10 mouse cellular contexts compared by ENCODE assay signal in genomic region chr1:103799343-103799742, GRCm38 (mm10).
DNase-seq lines count a peak whose midpoint lies in the region; ATAC-seq and TF ChIP-seq lines count a peak whose summit lies in the region.
"Had no signal": no experiment of that assay in that cellular context is flagged by ENCODE, and none has a peak within 500 bp of the region (broad histone marks: within the 10 kb centered on the region; RNA-seq: fewer than 3 reads in every experiment).

No protein-coding gene starts in this region.

- no peaks in the 10 kb centered on the region for H3K4me1 ChIP-seq in forebrain, embryonic 15.5 days
- no peaks in the 10 kb centered on the region for H3K4me1 ChIP-seq in forebrain, embryonic 11.5 days (replicated peaks; ENCODE audit: control insufficient read depth, insufficient read depth, low read length)
- H3K4me1 ChIP-seq in midbrain, embryonic 12.5 days: no peaks in the 10 kb centered on the region
- H3K4me1 ChIP-seq: heart, embryonic 13.5 days had no signal

- intact Hi-C loops in left cerebral cortex, postnatal 14 days (cut with DNase I): no loop called here

- no peaks in the 10 kb centered on the region for H3K27me3 ChIP-seq in forebrain, embryonic 15.5 days
- no peaks in the 10 kb centered on the region for H3K27me3 ChIP-seq in forebrain, embryonic 11.5 days (ENCODE audit: control insufficient read depth, insufficient read depth, low read length)
- H3K27me3 ChIP-seq in Patski: peaks cover 12% of the 10 kb centered on the region
- no peaks in the 10 kb centered on the region for H3K27me3 ChIP-seq in midbrain, embryonic 12.5 days
- H3K27me3 ChIP-seq: heart, embryonic 13.5 days had no signal

- ATAC-seq in forebrain, embryonic 15.5 days (replicated peaks): 0 out of 2 replicates have a peak, but pooled peaks have one; percentile 32
- ATAC-seq in forebrain, embryonic 11.5 days (replicated peaks; ENCODE audit: low FRiP score): no peak; the same call in 1 of the 2 replicates
- no peak for ATAC-seq in Patski
- ATAC-seq in midbrain, embryonic 12.5 days (ENCODE audit: low FRiP score, low read depth): peak; percentile 49

- H3K4me2 ChIP-seq in forebrain, embryonic 15.5 days (replicated peaks): no peak overlapping the region
- no peak overlapping the region for H3K4me2 ChIP-seq in forebrain, embryonic 11.5 days (ENCODE audit: low read depth, low read length, severe bottlenecking)
- no peak overlapping the region for H3K4me2 ChIP-seq in midbrain, embryonic 12.5 days (replicated peaks)
- H3K4me2 ChIP-seq: heart, embryonic 13.5 days had no signal

- H3K36me3 ChIP-seq in forebrain, embryonic 15.5 days: no peaks in the 10 kb centered on the region
- no peaks in the 10 kb centered on the region for H3K36me3 ChIP-seq in forebrain, embryonic 11.5 days (ENCODE audit: control insufficient read depth, insufficient read depth, low read length)
- H3K36me3 ChIP-seq in midbrain, embryonic 12.5 days: no peaks in the 10 kb centered on the region
- H3K36me3 ChIP-seq: heart, embryonic 13.5 days had no signal

- peak; percentile 41 for TF ChIP-seq CTCF in Patski (IDR thresholded peaks at IDR 0.05)

- DNase-seq in forebrain, embryonic 11.5 days (ENCODE audit: low spot score): no peak
- peak; percentile 43 to 46 for DNase-seq in left cerebral cortex, postnatal 14 days (ENCODE audit: low spot score in 2 of 2)
- no peak for DNase-seq in left cerebral cortex, adult 8-10 months (ENCODE audit: low spot score in 2 of 2)
- peak; percentile 6 for DNase-seq in Patski (ENCODE audit: low read depth, low spot score)
- no peak for DNase-seq in spleen, postnatal 4 days (ENCODE audit: low spot score in 2 of 2)
- no peak for DNase-seq in adrenal gland, postnatal 14 days

- no peak overlapping the region for H3K9ac ChIP-seq in forebrain, embryonic 15.5 days (replicated peaks)
- no peak overlapping the region for H3K9ac ChIP-seq in forebrain, embryonic 11.5 days (ENCODE audit: low read length)
- no peak overlapping the region for H3K9ac ChIP-seq in midbrain, embryonic 12.5 days (replicated peaks)
- H3K9ac ChIP-seq: heart, embryonic 13.5 days had no signal

- in situ Hi-C loops in Patski (cut with MboI; ENCODE audit: low pct_unique_long_range_greater_than_20kb): loop anchor here (5.0 kb wide), 1 partner anchor 1178 kb away; no protein-coding TSS in a partner anchor

- POLR2A ChIA-PET in Patski (lab: Charles Lee): interaction anchor here (0.6 kb wide), 1 partner anchor 1145 kb away, joined by 3 read pairs; no protein-coding TSS in a partner anchor

- H3K27ac ChIP-seq in forebrain, embryonic 15.5 days (replicated peaks): no peak overlapping the region
- no peak overlapping the region for H3K27ac ChIP-seq in forebrain, embryonic 11.5 days (ENCODE audit: low read depth, low read length)
- H3K27ac ChIP-seq in midbrain, embryonic 12.5 days (replicated peaks): no peak overlapping the region
- H3K27ac ChIP-seq: heart, embryonic 13.5 days had no signal

- H3K4me3 ChIP-seq in forebrain, embryonic 15.5 days: no peak overlapping the region
- no peak overlapping the region for H3K4me3 ChIP-seq in forebrain, embryonic 11.5 days (ENCODE audit: low read depth, low read length)
- H3K4me3 ChIP-seq in midbrain, embryonic 12.5 days: no peak overlapping the region
- H3K4me3 ChIP-seq: heart, embryonic 13.5 days; myocyte had no signal

- H3K9me3 ChIP-seq in forebrain, embryonic 15.5 days: no peaks in the 10 kb centered on the region
- H3K9me3 ChIP-seq in forebrain, embryonic 11.5 days (ENCODE audit: control insufficient read depth, low read length): no peaks in the 10 kb centered on the region
- H3K9me3 ChIP-seq in midbrain, embryonic 12.5 days: no peaks in the 10 kb centered on the region
- H3K9me3 ChIP-seq: heart, embryonic 13.5 days had no signal

- CTCF ChIA-PET in Patski (lab: Charles Lee): interaction anchor here (1.1 to 1.6 kb wide), 2 partner anchors 14 to 1179 kb away, joined by 4 to 5 read pairs; no protein-coding TSS in a partner anchor

Comparison
In these comparisons a context has a peak if more than half of its experiments do, and no peak if none do; other contexts are left out.
1. ATAC-seq: peak in forebrain, embryonic 15.5 days (single experiment) and midbrain, embryonic 12.5 days (single experiment); none in forebrain, embryonic 11.5 days (single experiment) and Patski (single experiment).
2. DNase-seq: peak in left cerebral cortex, postnatal 14 days (2 of 2) and Patski (single experiment); none in forebrain, embryonic 11.5 days (single experiment), left cerebral cortex, adult 8-10 months (0 of 2), spleen, postnatal 4 days (0 of 2) and adrenal gland, postnatal 14 days (single experiment).